Mouse (Mus musculus) MEL (cell line): ENCODE measurements at regions not wholly inside any gene's neighbourhood (a gene's known extent, or its start where the extent isn't known, plus 50 kb on each side); places are given as distances from the start of the nearest gene placed in this dataset.

Source experiments
- EP300 ChIP-seq, 2 experiments: IDR thresholded peaks; 2 replicates each; pipeline ENCODE4 v1.6.1; 2011; ENCODE audit warnings: improper control_type of control experiment in 2 of 2, low read length in 2 of 2, low read depth in 1 of 2, mild to moderate bottlenecking in 1 of 2
- NELFE ChIP-seq: IDR thresholded peaks from 2 replicates; pipeline ENCODE4 v1.6.1; 2011; ENCODE audit warnings: low read depth, low read length, improper control_type of control experiment

DNA sequence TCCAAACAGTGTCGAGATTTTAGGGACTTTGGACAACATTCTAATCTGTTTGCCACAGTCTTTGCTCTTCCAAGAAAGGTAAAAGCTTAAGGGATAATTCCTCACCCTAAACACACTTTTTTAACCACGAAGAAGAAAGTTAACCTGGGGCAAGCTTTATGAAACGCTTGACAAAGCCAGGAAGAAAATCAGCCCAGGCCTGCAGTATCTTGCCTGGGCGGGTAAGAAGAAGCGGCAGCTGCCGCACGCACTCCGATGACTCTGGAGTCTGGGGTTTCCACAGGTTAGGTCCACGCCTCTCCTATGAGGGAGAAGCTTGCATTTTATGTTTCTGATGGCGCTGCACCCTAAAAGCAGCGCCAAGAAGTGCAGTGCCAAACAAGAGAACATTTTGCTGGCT lies 383.2 kb downstream of the Wdr11 start:
- TF ChIP-seq NELFE (no peak), EP300 (IDR thresholded peaks at IDR 0.05; ENCODE audit: low read depth in 1 of 2, low read length in 2 of 2) (no peak)
